Mouse (Mus musculus): ENCODE data around the gene Cdc25a.

DNA sequence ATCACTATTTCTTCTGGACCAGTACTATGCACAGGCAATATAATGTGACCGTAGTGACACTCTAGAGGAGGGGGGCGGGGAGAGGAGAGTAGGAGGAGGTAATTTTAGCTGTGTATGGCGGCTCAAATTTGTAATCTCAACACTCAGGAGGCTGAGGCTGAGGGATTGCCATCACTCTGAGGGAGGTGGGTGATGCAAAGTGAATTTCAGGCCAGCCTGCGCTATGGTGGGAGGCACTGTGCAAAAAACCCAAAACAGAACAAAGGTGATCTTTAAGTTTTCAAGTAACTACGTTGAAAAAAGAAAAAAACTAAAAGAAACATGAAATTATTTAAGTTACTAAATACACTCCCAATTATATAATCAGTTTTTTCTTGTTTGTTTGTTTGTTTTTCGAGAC, 55.4 kb downstream of the Cdc25a start:
- TF ChIP-seq POLR2A (IDR thresholded peaks at IDR 0.05; ENCODE audit: insufficient read length, low read depth) (no peak), USF1 (IDR thresholded peaks at IDR 0.05; ENCODE audit: low read depth) (no peak), SRF (IDR thresholded peaks at IDR 0.05; ENCODE audit: control insufficient read depth, insufficient read length, low read depth) (no peak), TCF3 (IDR thresholded peaks at IDR 0.05; ENCODE audit: insufficient read length, low read depth) (no peak)
